Mouse (Mus musculus) spleen, adult 2 months (tissue): ENCODE results near the gene Caln1.

ENCODE experiments used
- CTCF ChIP-seq: fragments of 200-500 bp; IDR thresholded peaks from 2 replicates; pipeline ENCODE4 v1.5.1; 2011; ENCODE audit warnings: mild to moderate bottlenecking, inconsistent platforms; ENCODE audit not compliant: insufficient read depth, insufficient read length, insufficient replicate concordance; ENCODE audit errors: extremely low read depth
- POLR2A ChIP-seq: fragments of 200-500 bp; IDR thresholded peaks from 2 replicates; pipeline ENCODE4 v1.6.1; 2011; ENCODE audit warnings: low read depth, low read length, inconsistent platforms

- no peak for TF ChIP-seq CTCF
- TF ChIP-seq POLR2A = no peak
Observed at GRCm38 (mm10) chr5:130702361-130702760, 333.1 kb downstream of the Caln1 start.
